Mouse (Mus musculus): ENCODE results near the gene Elovl5. TPM values are rescaled to one million over a fixed set of nuclear protein-coding genes. Genes with fewer than 3 reads are reported as not detected.

Gene Elovl5
- total RNA-seq, 2 experiments from 2014 or later = 44.9 to 54.1 TPM

DNA sequence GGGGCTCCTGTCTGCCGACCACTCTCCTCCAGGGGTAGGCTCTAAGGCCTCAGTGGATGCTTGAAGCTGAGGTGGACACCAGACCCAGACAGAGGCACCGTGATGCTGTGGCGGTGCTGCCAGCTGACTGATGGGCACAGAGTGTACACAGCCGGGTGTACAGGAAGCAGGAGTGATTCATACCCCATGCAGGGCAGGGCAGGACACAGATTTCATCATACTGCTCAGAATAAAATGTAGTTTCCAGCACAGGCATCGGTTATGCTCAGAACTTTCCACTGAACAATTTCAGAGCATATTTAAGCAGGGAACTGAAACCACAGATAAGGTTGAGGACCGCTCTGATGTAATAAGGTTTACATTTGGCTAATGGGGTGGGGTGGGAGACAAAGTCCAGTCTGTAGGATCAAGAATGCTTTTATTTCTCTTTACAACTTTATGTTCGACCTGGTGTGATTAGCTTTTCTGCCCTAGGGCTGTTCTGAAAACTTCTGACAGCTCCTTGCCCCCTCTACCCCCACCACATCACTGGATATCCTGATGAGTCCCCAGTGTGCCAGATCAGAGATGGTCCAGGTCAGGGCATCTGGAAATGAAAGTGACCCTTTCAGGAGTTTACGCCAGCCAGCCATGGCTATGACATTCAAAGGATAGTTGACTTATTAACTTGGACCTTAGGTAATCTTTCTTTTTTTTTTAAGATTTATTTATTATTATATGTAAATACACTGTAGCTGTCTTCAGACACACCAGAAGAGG, 105.2 kb downstream of the Elovl5 start:
- intact Hi-C loops (cut with DNase I) = loop anchor here (2.0 to 5.0 kb wide), 2 partner anchors 16 to 365 kb away; no protein-coding TSS in a partner anchor
- DNase-seq = no peak

DNA sequence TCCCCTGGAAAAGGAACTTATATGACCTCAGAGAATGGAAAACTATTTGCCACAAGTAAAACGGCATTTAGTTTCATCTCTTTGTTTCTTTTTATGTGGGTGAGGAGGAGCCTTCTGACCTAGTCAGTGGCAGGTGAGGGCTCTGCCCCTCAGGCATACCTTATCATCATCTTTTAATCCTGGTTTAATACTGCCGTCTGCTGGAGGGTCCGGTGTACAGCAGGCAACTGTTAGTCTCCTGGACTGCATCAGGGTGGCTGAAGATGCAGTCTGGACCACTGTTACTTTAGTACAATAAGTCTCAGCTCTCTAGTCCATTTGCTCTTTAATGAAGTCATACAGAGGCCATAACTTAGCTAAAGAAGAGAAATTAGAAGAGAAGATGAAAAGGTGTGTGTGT, 107.7 kb downstream of the Elovl5 start:
- intact Hi-C loops (cut with DNase I) = loop anchor here (2.0 to 5.0 kb wide), 2 partner anchors 218 to 368 kb away; no protein-coding TSS in a partner anchor
- peak; percentile 50 to 72 for DNase-seq

DNA sequence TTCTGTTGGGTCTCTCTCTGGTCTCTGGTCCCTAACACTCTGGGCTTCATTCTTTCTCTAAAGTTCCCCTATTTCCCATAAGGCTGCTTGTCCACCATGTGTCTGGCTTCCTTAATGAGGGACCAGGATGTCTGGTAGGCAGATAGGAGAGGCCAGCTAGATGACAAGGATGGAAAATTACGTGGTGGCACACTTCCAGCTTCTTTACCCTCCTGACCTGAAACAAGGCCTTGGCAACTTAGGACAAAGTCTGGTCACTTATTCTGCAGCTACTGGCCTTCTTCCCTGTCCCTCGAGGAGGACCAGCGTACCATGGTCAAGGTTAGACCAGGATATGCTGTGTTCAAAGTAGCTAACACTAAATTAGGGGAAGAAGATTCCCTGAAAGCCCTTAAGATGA, 109.9 kb downstream of the Elovl5 start:
- intact Hi-C loops (cut with DNase I) = no loop called here
- no peak for DNase-seq

DNA sequence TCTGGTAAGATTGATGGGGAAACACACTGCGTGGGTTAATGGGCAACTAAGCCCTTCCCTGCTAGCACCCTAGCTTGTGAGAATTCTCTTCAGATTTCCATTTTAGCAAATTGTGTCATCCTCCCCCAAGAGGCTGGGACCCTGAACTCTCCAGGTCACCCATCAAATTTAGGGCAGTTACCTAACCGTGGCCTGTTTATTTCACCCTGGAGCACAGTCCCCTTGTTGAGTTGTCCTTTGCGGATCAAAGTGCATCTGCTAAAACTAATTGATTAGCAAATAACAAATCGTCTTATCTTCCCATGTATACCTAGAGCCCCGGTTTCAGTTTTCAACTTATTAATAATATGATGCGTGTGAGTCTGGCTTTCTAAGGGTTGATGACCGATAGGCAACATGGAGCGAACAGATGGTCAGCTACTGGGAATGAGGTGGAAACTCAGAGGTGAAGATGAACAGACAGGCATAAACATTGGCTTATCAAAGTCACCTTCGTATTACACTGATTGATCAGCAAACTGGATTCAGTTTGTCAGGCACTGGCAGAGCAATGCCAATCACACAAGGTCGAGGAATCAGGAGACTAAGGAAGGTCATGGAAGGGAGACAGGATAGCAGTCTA, 113.8 kb downstream of the Elovl5 start:
- DNase-seq = no peak
- intact Hi-C loops (cut with DNase I) = no loop called here

DNA sequence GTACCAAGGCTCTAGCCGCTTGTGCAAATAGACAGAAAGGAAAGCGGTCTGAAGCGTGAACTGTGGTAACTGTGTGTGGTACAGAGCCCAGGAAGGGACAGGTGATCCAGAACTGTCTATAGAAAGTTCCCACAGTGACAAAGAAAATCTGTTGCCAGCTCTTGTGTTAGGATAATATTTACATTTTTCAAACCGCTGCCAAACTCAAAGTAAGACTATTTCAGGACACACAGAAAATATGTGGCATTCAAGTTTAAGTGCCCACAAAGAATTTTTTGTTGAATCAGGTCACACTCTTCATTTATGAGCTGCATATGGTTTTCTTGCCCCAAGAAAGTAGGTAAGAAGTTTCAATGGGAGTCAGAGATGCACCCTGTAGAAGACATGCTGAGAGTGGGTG, 115.8 kb downstream of the Elovl5 start:
- no peak for DNase-seq
- intact Hi-C loops (cut with DNase I) = no loop called here

Other genes with a start within 250 kb of the Elovl5 start
- 10 to 100 TPM in 1 of 2 experiments, 1 to 10 TPM in 1; 9.7 to 11.6 TPM for gene Gclc, start 162.8 kb upstream of the Elovl5 start, total RNA-seq (2021)
- gene Gcm1, start 134.6 kb downstream of the Elovl5 start, total RNA-seq (2021) = not detected
- gene Fbxo9, start 191.7 kb downstream of the Elovl5 start, total RNA-seq (2021) = 10 to 100 TPM; 65.4 to 70.7 TPM
- 10 to 100 TPM; 16.2 to 16.6 TPM for gene Ick, start 191.8 kb downstream of the Elovl5 start, total RNA-seq (2021)

All from heart, postnatal 14 days (tissue).